Mouse (Mus musculus) kidney, adult 8-10 months (tissue): ENCODE results near the gene Slc18a3.

Experiments
- DNase-seq, 2 experiments: peaks; one replicate each; pipeline ENCODE4 v3.0.0; 2022

Gene Slc18a3

GRCm38 (mm10) chr14:32452552-32452951 lies 12.1 kb downstream of the Slc18a3 start:
- no peak for DNase-seq

GRCm38 (mm10) chr14:32446989-32447388 lies 17.7 kb downstream of the Slc18a3 start:
- DNase-seq = no peak

GRCm38 (mm10) chr14:32443446-32443845 lies 21.2 kb downstream of the Slc18a3 start:
- no peak for DNase-seq

- DNase-seq = no peak
Observed at GRCm38 (mm10) chr14:32439744-32440143, 24.9 kb downstream of the Slc18a3 start.

DNA sequence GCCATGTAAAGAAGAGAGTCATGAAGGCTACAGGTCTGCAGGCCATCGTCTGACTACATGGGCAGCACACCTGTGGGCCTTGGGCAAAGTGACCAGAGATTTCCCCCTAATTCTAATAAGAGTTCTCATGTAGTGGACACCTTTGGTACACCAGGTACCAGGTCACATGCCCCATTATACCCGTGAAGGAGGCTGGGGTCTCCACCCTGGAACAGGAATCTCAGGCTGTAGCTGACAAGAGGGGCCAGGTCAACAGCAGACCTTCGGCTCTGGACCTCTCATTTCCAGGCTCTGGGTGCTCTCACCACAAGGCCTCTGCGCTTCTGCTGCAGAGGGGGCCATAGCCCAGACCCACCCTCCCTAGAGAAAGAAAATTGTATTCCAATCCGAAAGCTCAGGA lies 25.3 kb downstream of the Slc18a3 start:
- no peak for DNase-seq

GRCm38 (mm10) chr14:32437352-32437793 lies 27.3 kb downstream of the Slc18a3 start:
- DNase-seq = no peak

GRCm38 (mm10) chr14:32429030-32429602 lies 35.5 kb downstream of the Slc18a3 start:
- DNase-seq = no peak

DNA sequence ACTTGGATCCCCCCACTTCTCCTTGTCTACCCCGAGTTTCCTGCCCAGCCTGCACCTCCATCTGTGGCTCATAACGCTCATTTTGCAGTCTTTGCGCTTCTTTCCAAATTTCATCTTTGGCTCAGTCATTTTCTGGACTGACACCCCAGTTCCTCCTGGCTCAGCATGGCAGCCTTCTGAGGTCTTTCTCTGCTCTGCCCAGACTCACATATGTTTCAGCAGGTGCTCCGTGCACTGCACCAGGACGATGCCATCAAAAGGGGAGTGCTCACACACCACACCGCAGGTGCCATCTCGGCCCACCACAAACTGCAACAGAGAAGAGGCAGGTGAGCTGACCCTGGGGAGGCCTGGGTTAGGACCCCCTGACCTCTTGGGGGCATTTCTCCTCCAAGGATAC lies 40.7 kb downstream of the Slc18a3 start:
- no peak for DNase-seq

DNA sequence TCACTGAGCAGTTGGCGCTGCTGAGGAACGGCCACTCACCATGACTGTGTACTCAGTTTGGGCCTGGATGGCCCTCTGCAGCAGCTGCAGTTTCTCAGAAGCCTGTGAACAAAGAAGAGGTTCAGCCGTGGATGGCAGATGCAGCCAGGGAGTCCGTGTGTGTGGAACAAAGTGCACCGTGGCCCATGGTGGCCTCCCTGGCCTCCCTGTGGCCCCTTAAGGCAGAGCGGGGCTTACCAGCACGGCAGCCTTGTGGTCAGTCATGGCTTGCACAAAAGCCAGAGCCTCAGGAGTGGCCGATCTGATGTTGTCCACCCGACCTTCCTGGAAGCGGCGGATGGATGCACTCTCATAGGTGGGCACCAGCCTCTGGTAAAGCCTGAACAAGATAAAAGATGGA lies 45.9 kb downstream of the Slc18a3 start:
- no peak for DNase-seq
